Mouse (Mus musculus) sigmoid colon, adult 10 weeks (tissue): Measurements from ENCODE around the gene Cst6. TPM values are rescaled to one million over a fixed set of nuclear protein-coding genes. Genes with fewer than 3 reads are reported as not detected.

Experiments used
- polyA plus RNA-seq: library from polyadenylated mRNA; stranded (reverse); fragments of 350-450 nt; fragmentation: Illumina TruSeq; extraction: RNeasy Lipid Tissue Mini Kit (QIAGEN cat#74804); gene quantifications from one replicate; pipeline ENCODE4 v1.2.3, GENCODE M21; 2014; ENCODE audit warnings: low read depth, low replicate concordance

Gene Cst6
- polyA plus RNA-seq = not detected

DNA sequence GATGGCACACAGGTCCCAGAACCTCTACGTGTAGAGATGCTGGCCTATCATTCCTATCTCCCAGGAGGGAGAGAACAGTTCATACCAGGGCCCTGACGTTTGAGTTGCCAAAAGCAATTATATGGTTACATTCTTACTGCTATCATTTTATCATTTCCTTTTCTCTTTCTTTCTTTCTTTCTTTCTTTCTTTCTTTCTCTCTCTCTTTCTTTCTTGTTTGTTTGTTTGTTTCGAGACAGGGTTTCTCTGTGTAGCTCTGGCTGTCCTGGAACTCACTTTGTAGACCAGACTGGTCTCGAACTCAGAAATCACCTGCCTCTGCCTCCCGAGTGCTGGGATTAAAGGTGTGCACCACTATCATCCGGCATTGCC, at the start of gene Cst6:
Cst6 (minus strand) TSS at position 73 of the 372 bp plus-strand sequence.

DNA sequence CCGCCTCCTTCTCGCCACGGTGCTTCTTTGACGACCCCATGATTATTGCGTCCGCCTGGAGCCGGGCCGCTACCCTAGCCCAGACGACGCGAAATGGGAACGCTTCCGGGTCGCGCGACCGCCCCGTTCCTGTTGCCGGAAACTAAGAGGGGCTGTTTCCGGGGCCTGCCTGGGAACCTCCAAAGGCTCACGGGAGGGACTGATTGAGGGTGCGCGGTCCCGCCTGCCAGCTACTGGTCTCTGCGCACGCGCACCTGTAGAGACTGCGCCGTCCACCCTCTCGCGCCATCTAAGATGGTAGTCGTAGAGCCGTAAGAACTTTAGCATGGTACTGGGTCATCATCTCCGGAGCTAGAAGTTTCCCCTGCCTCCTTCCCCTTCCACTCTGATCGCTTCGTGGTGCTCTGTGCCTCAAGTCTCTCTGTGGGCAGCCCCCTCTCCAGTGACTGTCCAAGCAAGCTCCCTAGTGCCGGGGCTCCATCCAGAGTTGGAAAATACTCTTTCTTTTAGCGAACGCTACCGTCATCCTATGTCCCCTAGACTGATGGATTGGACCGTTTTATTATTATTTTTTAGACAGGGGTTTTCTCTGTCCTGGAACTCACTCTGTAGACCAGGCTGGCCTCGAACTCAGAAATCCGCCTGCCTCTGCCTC, 39.3 kb upstream of the Cst6 start, which contains the start of gene Sart1:
Sart1 (minus strand) TSS at position 116 of the 655 bp plus-strand sequence.

GRCm38 (mm10) chr19:5367053-5367359, 17.6 kb upstream of the Cst6 start, which contains the start of gene Banf1:
TSS of gene Banf1 (minus strand) at chr19:5367168.

GRCm38 (mm10) chr19:5366175-5367052, 17.0 kb upstream of the Cst6 start, which contains the start of gene Eif1ad:
TSS of gene Eif1ad (plus strand) at chr19:5366741.

GRCm38 (mm10) chr19:5335441-5335840, 13.9 kb downstream of the Cst6 start, which contains the start of gene Catsper1:
TSS of gene Catsper1 (plus strand) at chr19:5335741.

DNA sequence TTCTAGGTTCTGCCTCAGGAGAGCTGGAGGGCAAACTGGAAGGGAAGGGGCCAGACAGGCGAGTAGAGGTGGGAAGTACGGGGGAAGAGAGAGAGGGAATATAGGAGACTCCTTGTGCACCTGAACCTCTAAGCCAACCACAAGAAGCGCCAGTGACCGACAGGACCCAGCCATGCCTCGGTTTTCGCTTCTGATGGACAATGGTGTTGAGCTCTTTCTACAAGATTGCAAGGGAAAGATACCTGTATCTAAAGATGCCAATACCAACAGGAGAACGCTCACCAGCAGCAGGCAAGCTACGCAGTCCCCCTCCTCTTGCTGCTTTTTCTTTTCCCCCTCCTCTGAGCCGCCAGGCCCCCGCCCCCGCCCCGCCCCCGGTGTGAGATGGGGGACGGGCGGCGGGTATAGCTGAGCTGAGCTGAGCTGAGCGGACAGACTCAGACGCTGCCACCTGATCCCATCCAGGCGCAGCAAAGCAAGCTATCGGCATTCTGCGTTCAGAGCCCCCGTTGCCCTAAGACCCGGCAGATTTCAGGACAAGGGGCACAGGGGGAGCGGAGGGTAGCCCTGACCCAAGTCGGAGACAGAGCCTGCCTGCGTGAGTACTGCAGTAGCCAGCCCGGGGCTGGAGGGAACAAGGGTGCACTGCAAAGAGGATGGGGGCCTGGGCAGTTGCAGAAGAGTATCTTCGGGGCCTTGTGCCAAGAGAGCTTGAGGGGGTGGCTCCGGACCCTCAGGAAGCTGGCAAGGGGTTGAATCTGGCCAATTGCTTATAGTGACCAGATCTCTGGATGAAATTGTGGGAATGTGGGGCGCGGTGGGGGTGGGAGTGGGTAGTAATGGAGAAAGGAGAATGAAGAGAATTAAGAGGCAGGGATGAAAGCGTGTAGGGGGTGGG, 51.2 kb downstream of the Cst6 start, which contains the start of gene Gal3st3:
Gal3st3 (plus strand) TSS at position 429 of the 898 bp plus-strand sequence.

GRCm38 (mm10) chr19:5294972-5295735, 54.2 kb downstream of the Cst6 start, which contains the start of gene Sf3b2:
TSS of gene Sf3b2 (minus strand) at chr19:5295455.

Other genes starting within 250 kb of the Cst6 start
- gene Rab1b, start 242.5 kb downstream of the Cst6 start, polyA plus RNA-seq = 2.5 TPM
- gene Klc2, start 231.0 kb downstream of the Cst6 start, polyA plus RNA-seq = 0.25 TPM
- 3.0 TPM for gene Pacs1, start 76.5 kb downstream of the Cst6 start, polyA plus RNA-seq
- 39.8 TPM for gene Sf3b2, start 54.1 kb downstream of the Cst6 start, polyA plus RNA-seq
- gene Gal3st3, start 51.2 kb downstream of the Cst6 start, polyA plus RNA-seq = not detected
- gene Catsper1, start 13.8 kb downstream of the Cst6 start, polyA plus RNA-seq = not detected
- 12.6 TPM for gene Eif1ad, start 17.2 kb upstream of the Cst6 start, polyA plus RNA-seq
- 4.6 TPM for gene Banf1, start 17.6 kb upstream of the Cst6 start, polyA plus RNA-seq
- 2.6 TPM for gene Sart1, start 39.1 kb upstream of the Cst6 start, polyA plus RNA-seq
- gene Tsga10ip, start 53.0 kb upstream of the Cst6 start, polyA plus RNA-seq = not detected
- 3.4 TPM for gene Drap1, start 75.4 kb upstream of the Cst6 start, polyA plus RNA-seq
- gene AI837181, start 75.6 kb upstream of the Cst6 start, polyA plus RNA-seq = 0.38 TPM
- gene Fosl1, start 98.0 kb upstream of the Cst6 start, polyA plus RNA-seq = not detected
- gene Ccdc85b, start 108.3 kb upstream of the Cst6 start, polyA plus RNA-seq = 1.2 TPM
- 5.7 TPM for gene Fibp, start 111.0 kb upstream of the Cst6 start, polyA plus RNA-seq
- not detected for gene Ctsw, start 118.9 kb upstream of the Cst6 start, polyA plus RNA-seq
- 0.60 TPM for gene Efemp2, start 124.4 kb upstream of the Cst6 start, polyA plus RNA-seq
- 0.69 TPM for gene Mus81, start 138.8 kb upstream of the Cst6 start, polyA plus RNA-seq
- 183 TPM for gene Cfl1, start 140.9 kb upstream of the Cst6 start, polyA plus RNA-seq
- gene 1700020D05Rik, start 154.2 kb upstream of the Cst6 start, polyA plus RNA-seq = not detected
- gene Snx32, start 161.0 kb upstream of the Cst6 start, polyA plus RNA-seq = 0.25 TPM
- gene Ovol1, start 211.1 kb upstream of the Cst6 start, polyA plus RNA-seq = 5.6 TPM
- gene Ap5b1, start 218.5 kb upstream of the Cst6 start, polyA plus RNA-seq = not detected